Mouse (Mus musculus): ENCODE results near the gene Zfp777. TPM values are rescaled to one million over a fixed set of nuclear protein-coding genes. Genes with fewer than 3 reads are reported as not detected.

Zfp777 gene
- polyA plus RNA-seq, 1 experiment from 2014 or later: 2.8 TPM

DNA sequence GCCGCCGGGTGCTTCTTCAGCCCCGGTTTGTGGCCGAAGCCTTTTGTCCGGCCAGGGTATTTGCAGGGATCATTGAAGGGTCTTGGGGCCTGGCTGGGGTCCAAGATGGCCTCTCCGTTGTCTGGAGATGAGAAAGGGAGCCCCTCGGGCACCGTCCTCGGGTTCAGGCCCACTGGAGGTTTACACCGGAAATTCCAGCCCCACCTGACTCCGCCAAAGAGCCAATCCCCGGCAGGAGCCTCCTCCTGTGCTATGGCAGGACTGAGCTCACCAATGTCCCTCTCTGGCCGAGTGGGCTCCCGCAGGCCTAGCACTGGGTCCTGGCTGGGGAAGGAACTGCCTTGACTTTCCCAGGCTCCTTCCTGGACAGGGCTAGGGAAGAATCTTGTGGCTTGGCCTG, 15.7 kb upstream of the Zfp777 start:
- Histone ChIP-seq H3K27ac (no peak overlapping the region), H3K4me2 (no peak overlapping the region), H3K9me3 (replicated peaks) (no peaks in the 10 kb centered on the region), H3K4me1 (replicated peaks) (no peaks in the 10 kb centered on the region), H3K27me3 (no peaks in the 10 kb centered on the region), H3K4me3 (no peak overlapping the region), H3K9ac (no peak overlapping the region), H3K36me3 (peaks cover 58% of the 10 kb centered on the region)
- 88% methylated on average over 14 of the region's 14 CpGs for WGBS
- no peak for ATAC-seq (replicated peaks; ENCODE audit: insufficient number of reproducible peaks, insufficient read depth, low FRiP score, low read depth)

DNA sequence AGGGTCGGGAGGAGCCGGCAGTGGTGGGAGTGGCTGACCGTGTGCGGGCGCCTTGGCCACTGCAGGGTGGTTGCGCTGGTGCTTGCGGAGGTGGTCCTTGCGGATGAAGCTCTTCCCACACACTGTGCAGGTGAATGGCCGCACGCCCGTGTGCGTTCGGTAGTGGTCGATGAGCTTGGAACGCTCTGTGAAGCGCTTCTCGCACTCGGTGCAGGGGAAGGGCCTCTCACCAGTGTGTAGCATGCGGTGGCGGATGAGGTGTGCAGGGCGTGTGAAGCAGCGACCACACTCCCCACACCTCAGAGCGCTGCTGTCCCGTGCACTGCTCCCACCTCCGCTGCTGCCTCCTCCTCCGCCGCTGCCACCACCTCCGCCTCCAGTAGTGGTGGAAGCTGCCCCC, 15.2 kb upstream of the Zfp777 start:
- ATAC-seq (replicated peaks; ENCODE audit: insufficient number of reproducible peaks, insufficient read depth, low FRiP score, low read depth): 0 out of 2 replicates have a peak, but pooled peaks have one; percentile 27
- Histone ChIP-seq H3K4me2 (no peak overlapping the region), H3K4me1 (replicated peaks) (no peaks in the 10 kb centered on the region), H3K9me3 (replicated peaks) (no peaks in the 10 kb centered on the region), H3K4me3 (no peak overlapping the region), H3K27me3 (no peaks in the 10 kb centered on the region), H3K9ac (no peak overlapping the region), H3K27ac (no peak overlapping the region), H3K36me3 (peaks cover 58% of the 10 kb centered on the region)
- WGBS: 91% methylated on average over 28 of the region's 28 CpGs

DNA sequence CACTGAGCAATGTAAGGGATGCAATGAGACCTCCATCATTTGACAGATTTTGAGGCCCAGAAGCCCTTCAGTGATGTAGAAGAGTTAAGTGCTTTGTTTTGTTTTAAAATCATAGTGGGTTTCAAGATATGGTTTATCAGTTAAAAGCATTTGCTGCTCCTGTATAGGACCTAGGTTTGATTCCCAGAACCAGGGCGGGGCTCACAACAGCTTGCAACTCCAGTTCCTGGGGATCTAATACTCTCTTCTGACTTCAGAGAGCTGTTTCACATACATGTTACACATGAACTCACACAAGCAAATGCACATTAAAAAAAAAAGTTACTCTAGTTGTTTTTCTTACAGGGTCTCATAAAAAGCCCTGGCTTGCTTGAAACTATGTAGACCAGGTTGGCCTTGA, 12.2 kb upstream of the Zfp777 start:
- WGBS: 95% methylated on average over 1 of the region's 1 CpGs
- Histone ChIP-seq H3K9me3 (replicated peaks) (no peaks in the 10 kb centered on the region), H3K9ac (no peak overlapping the region), H3K4me3 (no peak overlapping the region), H3K4me2 (no peak overlapping the region), H3K36me3 (peaks cover 37% of the 10 kb centered on the region), H3K4me1 (replicated peaks) (no peaks in the 10 kb centered on the region), H3K27me3 (no peaks in the 10 kb centered on the region; the same call in 1 of the 2 replicates), H3K27ac (no peak overlapping the region)
- no peak for ATAC-seq (replicated peaks; ENCODE audit: insufficient number of reproducible peaks, insufficient read depth, low FRiP score, low read depth)

DNA sequence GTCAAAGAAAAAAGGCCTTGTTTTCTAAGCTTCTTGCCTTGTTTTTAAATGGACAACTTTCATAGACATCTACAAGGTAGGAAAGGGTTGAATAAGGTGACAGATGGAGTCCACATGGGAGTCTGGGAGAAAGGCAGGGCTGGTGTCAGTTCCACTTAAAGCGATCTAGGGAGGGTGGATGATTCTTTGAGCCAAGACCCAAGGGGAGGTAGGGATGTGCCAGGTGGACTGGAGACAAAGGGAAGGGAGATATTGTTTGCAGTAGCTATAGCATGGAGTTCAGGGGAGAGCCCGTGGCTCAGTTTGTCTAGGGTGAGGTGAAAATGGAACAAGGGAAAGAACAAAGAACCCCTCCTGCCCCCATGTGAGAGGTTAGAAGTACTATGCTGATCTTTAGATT, 11.7 kb upstream of the Zfp777 start:
- Histone ChIP-seq H3K4me1 (replicated peaks) (no peaks in the 10 kb centered on the region), H3K36me3 (peaks cover 32% of the 10 kb centered on the region), H3K27me3 (no peaks in the 10 kb centered on the region; the same call in 1 of the 2 replicates), H3K9ac (no peak overlapping the region), H3K4me2 (no peak overlapping the region), H3K27ac (no peak overlapping the region), H3K4me3 (no peak overlapping the region), H3K9me3 (replicated peaks) (no peaks in the 10 kb centered on the region)
- no peak for ATAC-seq (replicated peaks; ENCODE audit: insufficient number of reproducible peaks, insufficient read depth, low FRiP score, low read depth)
- WGBS: 74% methylated on average over 2 of the region's 2 CpGs

DNA sequence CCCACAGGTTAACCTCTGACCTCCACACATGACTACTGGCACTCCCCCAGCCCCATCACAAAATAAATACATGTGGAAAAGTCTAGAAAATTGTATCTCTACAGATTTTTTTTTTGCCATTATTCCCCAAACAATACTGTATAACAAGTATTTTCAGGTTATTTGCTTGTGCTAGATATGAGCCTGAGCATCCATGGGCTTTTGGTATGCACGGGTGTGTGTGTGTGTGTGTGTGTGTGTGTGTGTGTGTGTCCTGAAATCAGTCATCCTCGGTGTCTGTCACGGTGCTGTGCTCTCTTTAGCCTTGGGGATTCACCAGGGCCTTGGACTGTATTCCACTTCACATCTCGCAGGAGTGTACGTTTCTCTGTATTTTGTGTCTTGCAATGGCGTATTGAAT, 3.4 kb upstream of the Zfp777 start:
- no peaks in the 10 kb centered on the region for H3K36me3 ChIP-seq
- no peak overlapping the region for H3K4me3 ChIP-seq
- ATAC-seq (replicated peaks; ENCODE audit: insufficient number of reproducible peaks, insufficient read depth, low FRiP score, low read depth): no peak
- H3K4me1 ChIP-seq (replicated peaks): peaks cover 11% of the 10 kb centered on the region
- H3K9me3 ChIP-seq (replicated peaks): no peaks in the 10 kb centered on the region
- H3K27me3 ChIP-seq: peaks cover 9% of the 10 kb centered on the region
- H3K4me2 ChIP-seq: no peak overlapping the region
- H3K27ac ChIP-seq: no peak overlapping the region
- no peak overlapping the region for H3K9ac ChIP-seq
- WGBS: 78% methylated on average over 6 of the region's 6 CpGs

DNA sequence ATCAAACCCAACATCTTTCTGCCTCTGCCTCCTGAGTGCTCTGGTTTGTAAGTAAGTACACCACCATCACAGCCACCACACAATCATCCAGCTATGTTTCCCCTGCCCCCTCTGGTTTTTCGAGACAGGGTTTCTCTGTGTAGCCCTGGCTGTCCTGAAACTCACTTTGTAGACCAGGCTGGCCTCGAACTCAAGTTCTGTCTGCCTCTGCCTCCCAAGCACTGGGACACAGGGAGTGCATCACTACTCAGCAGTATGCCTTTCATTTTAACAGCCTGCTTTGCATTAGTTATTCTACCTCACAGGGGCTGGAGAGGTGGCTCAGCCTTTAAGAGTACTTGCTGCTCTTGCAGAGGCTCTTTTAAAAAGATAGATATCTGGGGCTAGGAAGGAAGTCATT, 3.0 kb upstream of the Zfp777 start:
- 79% methylated on average over 2 of the region's 2 CpGs for WGBS
- Histone ChIP-seq H3K4me2 (no peak overlapping the region), H3K27me3 (peaks cover 9% of the 10 kb centered on the region), H3K4me1 (replicated peaks) (peaks cover 13% of the 10 kb centered on the region), H3K36me3 (no peaks in the 10 kb centered on the region), H3K4me3 (no peak overlapping the region), H3K27ac (no peak overlapping the region), H3K9me3 (replicated peaks) (no peaks in the 10 kb centered on the region), H3K9ac (no peak overlapping the region)
- ATAC-seq (replicated peaks; ENCODE audit: insufficient number of reproducible peaks, insufficient read depth, low FRiP score, low read depth): no peak

DNA sequence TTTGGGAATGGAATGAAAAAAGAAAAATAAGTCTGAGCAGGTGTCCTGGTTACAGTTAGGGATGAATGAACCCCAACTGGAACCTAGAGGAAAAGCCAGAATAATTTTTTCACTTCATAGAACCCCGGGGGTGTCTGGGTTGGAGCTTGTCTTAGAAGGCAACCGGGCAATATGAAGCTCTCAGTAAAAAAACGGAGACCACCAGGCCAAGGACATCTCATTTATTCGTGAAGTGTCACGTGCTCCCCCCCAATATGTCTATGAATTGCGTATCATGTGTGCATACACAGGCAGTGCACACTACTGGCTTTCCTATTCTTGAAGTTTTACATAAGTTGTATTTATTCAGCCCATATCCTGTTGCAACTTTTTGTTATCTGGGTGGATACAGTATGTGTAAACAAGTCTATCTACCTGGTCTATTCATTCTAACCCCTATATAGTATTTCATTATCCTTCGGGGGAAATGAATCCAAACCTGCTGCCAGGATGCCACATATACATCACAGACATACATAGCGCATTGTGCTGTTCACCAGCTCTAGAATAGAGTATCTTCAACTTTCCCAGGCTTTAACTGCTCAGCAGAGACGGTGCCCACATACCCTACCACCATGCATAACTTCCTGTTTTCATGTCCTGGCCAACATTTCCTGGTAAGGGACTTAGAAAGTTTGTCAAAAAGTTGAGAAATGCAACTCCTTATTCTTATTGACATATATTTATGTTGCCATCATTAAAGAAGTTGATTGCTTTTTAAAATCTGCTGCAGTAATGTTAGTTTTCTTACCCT, 758 bp upstream of the Zfp777 start:
- Histone ChIP-seq H3K9me3 (replicated peaks) (no peaks in the 10 kb centered on the region), H3K4me3 (peak overlapping the region; percentile 85), H3K9ac (0 out of 2 replicates have a peak overlapping the region, but pooled peaks have one; percentile 86), H3K27ac (no peak overlapping the region), H3K36me3 (peaks cover 8% of the 10 kb centered on the region; the same call in 1 of the 2 replicates), H3K27me3 (peaks cover 21% of the 10 kb centered on the region), H3K4me2 (peak overlapping the region; percentile 91), H3K4me1 (replicated peaks) (peaks cover 13% of the 10 kb centered on the region)
- ATAC-seq (replicated peaks; ENCODE audit: insufficient number of reproducible peaks, insufficient read depth, low FRiP score, low read depth): no peak
- 55% methylated on average over 9 of the region's 9 CpGs for WGBS

DNA sequence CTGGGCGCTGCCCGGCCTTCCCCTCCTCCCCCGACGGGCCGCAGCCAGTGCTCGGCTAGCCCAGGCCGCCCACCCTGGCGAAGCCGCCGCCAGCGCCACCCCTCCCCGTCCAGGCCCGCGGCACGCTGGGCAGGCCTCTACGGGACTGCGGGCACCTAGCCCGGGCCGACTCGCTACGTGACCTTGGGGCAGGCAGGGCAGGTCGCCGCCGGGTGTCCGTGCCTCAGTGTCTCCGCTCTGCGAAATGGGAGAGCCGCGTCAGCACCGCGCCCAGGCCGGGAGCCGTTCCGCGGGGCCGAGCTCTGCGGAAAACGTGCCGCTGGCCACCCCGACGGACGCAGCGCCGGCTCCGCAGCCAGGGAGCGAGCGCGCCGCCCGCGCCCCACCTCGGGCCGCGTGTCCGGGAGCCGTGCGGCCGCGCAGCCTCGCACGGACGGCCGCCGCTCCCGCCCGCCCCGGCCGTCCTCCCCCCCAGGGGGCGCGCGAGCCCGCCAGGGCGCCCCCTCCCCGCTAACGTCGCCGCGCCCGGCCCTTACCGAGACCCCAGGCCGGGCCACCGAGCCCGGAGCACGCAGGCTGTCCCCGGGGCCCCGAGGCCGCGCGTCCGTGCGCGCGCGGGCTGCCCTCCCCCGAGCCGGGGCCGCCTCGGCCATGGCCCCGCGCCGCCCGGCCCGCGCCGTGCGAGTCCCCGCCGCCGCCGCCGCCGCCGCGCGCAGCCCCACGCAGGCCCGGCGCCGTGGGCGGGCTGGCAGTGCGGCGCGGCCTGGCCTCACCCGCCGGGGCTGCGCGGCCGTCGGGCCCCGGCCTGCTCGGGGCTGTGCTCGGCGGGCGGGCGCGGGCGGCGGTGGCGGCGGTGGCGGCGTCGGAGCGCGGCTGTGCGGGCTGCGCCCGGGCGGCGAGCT, 1.0 kb downstream of the Zfp777 start:
- Histone ChIP-seq H3K4me2 (peak overlapping the region; percentile 91), H3K9me3 (replicated peaks) (no peaks in the 10 kb centered on the region), H3K4me1 (replicated peaks) (peaks cover 13% of the 10 kb centered on the region), H3K27me3 (peaks cover 28% of the 10 kb centered on the region), H3K36me3 (peaks cover 26% of the 10 kb centered on the region), H3K4me3 (peak overlapping the region; percentile 85), H3K27ac (peak overlapping the region; percentile 79), H3K9ac (peak overlapping the region; percentile 86)
- under 1% methylated on average over 117 of the region's 150 CpGs for WGBS
- peak; percentile 63 for ATAC-seq (replicated peaks; ENCODE audit: insufficient number of reproducible peaks, insufficient read depth, low FRiP score, low read depth)

DNA sequence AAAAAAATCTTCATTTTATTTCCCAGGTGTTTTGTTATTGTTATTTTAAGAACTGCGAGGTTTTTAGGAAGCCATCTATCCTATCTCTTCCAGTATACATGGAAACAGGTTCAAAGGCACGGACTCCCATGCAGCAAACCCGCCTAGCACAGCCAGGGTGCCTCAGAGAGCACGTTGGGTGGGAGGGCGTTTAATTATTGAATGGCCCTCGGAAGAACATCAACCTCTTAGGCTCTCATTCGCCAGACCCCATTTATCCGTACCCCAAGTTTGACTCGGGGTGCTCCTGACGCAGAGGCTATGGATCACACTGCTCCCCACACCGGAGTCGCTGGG, 1.6 kb downstream of the Zfp777 start:
- Histone ChIP-seq H3K27ac (peak overlapping the region; percentile 40; the same call in 1 of the 2 replicates), H3K4me3 (peak overlapping the region; percentile 85), H3K36me3 (peaks cover 28% of the 10 kb centered on the region), H3K9me3 (replicated peaks) (no peaks in the 10 kb centered on the region), H3K27me3 (peaks cover 28% of the 10 kb centered on the region), H3K4me1 (replicated peaks) (peaks cover 13% of the 10 kb centered on the region), H3K4me2 (peak overlapping the region; percentile 91), H3K9ac (peak overlapping the region; percentile 86)
- WGBS: 6% methylated on average over 12 of the region's 12 CpGs
- ATAC-seq (replicated peaks; ENCODE audit: insufficient number of reproducible peaks, insufficient read depth, low FRiP score, low read depth): no peak

DNA sequence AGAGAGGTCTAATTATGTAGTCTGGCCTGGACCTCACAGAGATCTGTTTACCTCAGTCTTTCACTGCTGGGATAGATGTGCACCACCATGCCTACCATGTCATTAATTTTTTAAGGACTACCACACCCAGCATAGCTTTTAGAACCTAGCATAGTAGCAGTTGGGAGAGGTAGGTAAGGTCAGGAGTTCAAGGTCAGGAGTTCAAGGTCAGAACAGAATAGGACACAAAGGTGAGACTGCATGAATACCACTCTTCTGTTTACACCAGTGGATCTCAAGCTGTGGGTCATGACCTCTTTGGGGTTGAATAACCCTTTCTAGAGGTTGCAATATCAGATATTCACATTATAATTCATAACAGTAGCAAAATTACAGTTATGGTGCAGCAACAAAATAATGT, 16.1 kb downstream of the Zfp777 start:
- Histone ChIP-seq H3K4me1 (replicated peaks) (no peaks in the 10 kb centered on the region), H3K27ac (no peak overlapping the region), H3K27me3 (no peaks in the 10 kb centered on the region), H3K36me3 (peaks cover 72% of the 10 kb centered on the region), H3K4me2 (no peak overlapping the region), H3K9ac (no peak overlapping the region), H3K4me3 (no peak overlapping the region), H3K9me3 (replicated peaks) (no peaks in the 10 kb centered on the region)
- ATAC-seq (replicated peaks; ENCODE audit: insufficient number of reproducible peaks, insufficient read depth, low FRiP score, low read depth): no peak

DNA sequence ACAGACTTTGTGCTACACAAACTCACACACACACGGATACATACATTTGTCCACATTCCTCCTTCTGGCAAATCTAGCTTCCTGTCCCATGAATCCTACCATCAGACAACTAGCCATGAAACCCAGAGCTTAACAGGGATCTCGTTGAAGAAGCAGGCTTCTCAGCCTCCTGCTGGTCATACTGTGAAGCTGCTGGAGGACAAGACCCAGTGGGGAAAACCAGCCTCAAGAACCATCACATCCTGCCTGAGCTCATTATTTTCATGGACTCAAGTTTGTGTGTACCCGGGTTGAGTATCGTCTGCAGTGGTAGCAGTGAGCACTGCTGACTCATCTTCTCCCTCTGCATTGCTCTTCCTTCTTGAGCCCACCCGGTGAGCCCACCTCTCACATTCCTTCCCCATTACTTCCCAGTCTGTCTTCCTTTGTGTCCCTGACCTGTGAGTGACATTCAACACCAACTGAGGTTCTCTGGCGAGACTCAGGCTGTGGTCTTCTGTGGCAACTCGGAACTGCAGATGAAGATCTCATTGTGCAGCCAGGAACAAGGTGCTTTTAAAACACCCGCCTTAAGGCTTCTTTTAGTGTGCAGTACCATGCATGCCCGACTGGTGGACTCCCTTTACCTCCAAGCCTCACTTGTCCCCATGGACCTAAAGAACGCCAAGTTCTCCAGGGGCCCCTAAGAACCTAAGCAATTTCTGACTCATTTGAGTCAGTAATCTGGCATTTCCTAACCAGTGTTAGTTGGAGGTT, 22.6 kb downstream of the Zfp777 start:
- Histone ChIP-seq H3K9ac (no peak overlapping the region), H3K9me3 (replicated peaks) (peaks cover 21% of the 10 kb centered on the region), H3K4me2 (no peak overlapping the region), H3K4me3 (no peak overlapping the region), H3K27ac (no peak overlapping the region), H3K4me1 (replicated peaks) (no peaks in the 10 kb centered on the region), H3K27me3 (peaks cover 27% of the 10 kb centered on the region), H3K36me3 (peaks cover 81% of the 10 kb centered on the region)
- 88% methylated on average over 10 of the region's 10 CpGs for WGBS
- ATAC-seq (replicated peaks; ENCODE audit: insufficient number of reproducible peaks, insufficient read depth, low FRiP score, low read depth): no peak
